Mouse (Mus musculus) embryonic fibroblast, embryonic 13.5 days (primary cell): ENCODE results near the gene Tmem220.

Experiments used
- CTCF ChIP-seq: IDR thresholded peaks from 2 replicates; pipeline ENCODE4 v1.5.1; 2011; ENCODE audit warnings: mild to moderate bottlenecking, control low read depth, low read length, moderate library complexity, borderline replicate concordance; ENCODE audit not compliant: insufficient read depth
- POLR2A ChIP-seq: IDR thresholded peaks from 2 replicates; pipeline ENCODE4 v1.6.1; 2011; ENCODE audit warnings: low read depth, mild to moderate bottlenecking, control low read depth, low read length, moderate library complexity

DNA sequence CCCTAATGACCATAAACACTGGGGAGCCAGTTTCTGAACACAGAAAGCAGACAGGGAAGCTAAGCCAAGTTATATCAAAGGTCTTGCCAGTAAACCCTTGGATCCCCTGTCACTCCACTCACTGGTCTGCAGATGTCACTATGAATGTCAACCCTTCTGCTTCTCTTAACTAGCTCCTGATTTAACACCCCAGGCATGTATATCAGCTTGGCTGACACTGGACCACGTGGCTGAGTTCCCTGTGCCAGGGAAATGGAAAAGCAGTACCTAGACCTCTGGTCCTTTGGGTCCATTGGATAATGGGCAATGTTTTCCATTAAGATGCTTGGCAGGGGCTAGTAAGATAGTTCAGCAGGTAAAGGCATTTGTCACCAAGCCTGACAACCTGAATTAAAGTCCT lies 31.3 kb upstream of the Tmem220 start:
- TF ChIP-seq CTCF: no peak
- no peak for TF ChIP-seq POLR2A
